Mouse (Mus musculus): ENCODE measurements around the gene Arid2.
"Not testable (repeated sequence)": the region's sequence is repeated elsewhere in the genome, so short reads cannot be mapped to it uniquely, and the experiment has no call there.

The Arid2 gene

DNA sequence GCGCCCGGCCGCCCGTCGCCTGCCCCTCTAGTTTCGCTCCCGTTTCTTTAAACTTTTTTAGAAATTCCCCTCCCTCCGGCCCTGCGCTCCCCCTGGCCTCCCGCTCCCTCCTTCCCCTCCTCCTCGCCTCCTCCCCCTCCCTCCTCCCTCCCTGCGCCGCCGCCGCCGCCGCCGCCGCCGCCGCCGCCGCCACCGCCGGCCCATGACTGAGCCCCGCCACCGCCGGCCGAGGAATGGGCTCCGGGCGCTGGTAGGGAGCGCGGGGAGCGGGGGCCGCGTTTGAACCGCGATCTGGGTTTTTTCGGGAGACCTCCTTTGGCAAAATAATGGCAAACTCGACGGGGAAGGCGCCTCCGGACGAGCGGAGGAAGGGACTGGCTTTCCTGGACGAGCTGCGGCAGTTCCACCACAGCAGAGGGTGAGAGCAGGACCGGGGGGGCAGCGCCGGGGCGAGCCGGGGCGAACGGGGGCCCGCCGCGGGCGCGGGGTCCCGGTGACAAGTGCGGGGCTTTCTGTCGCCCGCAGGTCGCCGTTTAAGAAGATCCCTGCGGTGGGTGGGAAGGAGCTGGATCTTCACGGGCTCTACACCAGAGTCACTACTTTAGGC lies at the start of gene Arid2:
Arid2 (plus strand) TSS at position 150 of the 607 bp plus-strand sequence.
- in situ Hi-C loops (cut with MboI, MseI), result loop anchor here (5.0 to 25.0 kb wide), 2 partner anchors 355 to 1725 kb away; partner anchors contain the start of gene Slc38a1

DNA sequence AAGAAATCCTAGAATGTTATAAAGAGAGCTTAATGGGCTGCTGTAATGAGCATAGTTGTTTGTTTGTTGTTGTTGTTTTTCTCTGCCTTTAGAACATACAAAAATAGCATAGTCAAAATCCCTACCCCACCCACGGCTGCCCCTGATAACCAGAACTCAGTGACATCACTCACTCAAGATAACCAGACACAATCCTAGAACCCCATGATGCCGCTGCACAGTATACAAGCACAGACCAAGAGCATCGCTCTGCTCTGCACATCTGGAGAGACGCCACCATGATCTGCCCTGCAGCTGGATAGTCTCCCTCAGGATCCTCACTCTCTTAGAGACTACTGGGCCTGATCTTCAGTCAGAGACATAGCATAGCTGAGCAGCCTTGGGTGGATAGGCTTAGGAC lies 49.2 kb upstream of the Arid2 start:
- in situ Hi-C loops (cut with MboI, MseI), result loop anchor here (10.0 kb wide), 1 partner anchor 493 kb away; no protein-coding TSS in a partner anchor

DNA sequence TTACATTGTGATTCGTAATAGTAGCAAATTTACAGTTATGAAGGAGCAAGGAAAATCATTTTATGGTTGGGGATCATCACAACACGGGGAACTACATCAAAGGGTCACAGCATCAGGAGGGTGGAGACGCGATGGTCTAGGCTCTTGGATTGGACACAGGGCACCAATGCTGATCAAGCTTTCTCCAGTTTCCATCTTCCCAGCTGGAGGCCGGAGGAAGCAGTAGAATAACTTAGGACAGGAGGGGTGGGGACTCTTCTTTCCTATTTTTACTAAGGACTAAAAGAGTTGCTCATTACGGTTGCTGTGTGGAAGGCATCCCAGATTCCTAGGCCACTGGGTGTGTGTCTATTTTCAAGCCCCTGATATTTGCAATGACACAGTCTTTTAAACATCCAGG lies 43.1 kb upstream of the Arid2 start:
- in situ Hi-C loops (cut with MboI, MseI), result no loop called here

DNA sequence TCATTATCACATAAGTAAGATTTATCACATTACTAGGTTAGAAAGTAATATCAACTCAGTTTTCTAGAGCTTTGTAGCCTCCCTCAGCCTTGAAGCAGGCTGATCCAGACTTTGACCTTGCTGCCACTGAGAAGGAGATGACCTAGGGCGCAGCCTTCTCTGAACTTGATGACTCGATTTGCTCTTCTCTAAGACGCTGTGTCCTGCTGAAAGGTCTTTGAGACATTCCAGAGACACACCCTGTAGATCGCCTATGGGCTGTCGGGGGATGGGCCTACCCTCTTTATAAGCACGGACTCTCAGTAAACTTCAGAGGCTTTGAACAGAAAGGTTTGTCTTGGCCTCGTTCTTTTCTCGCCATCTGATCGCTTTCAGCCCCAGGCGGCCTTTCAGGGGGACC lies 42.6 kb upstream of the Arid2 start:
- in situ Hi-C loops (cut with MboI, MseI), result not testable (repeated sequence)

DNA sequence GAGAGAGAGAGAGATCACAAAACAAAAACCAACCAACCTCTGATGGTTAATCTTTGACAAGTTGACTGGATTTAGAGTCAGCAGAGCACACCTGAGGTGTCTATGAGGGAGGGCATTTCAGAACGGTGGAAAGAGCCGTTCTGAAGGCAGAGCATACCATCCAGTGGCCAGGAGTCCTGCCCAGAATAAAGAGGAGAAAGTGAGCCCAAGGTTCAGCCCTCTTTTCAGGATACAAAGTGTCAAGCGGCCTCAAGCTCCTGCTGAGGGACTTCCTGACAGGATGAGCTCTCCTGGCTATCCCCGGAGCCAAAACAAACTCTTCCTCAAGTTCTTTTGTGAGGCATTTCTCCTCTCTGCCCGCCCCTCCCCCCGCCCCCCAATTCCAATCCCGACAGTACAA lies 33.5 kb upstream of the Arid2 start:
- in situ Hi-C loops (cut with MboI, MseI), result no loop called here

GRCm38 (mm10) chr15:96254356-96254755 lies 33.0 kb upstream of the Arid2 start:
- in situ Hi-C loops (cut with MboI, MseI), result no loop called here

GRCm38 (mm10) chr15:96257781-96258180 lies 29.5 kb upstream of the Arid2 start:
- in situ Hi-C loops (cut with MboI, MseI), result no loop called here

- in situ Hi-C loops (cut with MboI, MseI), result no loop called here
Observed at GRCm38 (mm10) chr15:96264614-96265013, 22.7 kb upstream of the Arid2 start.

DNA sequence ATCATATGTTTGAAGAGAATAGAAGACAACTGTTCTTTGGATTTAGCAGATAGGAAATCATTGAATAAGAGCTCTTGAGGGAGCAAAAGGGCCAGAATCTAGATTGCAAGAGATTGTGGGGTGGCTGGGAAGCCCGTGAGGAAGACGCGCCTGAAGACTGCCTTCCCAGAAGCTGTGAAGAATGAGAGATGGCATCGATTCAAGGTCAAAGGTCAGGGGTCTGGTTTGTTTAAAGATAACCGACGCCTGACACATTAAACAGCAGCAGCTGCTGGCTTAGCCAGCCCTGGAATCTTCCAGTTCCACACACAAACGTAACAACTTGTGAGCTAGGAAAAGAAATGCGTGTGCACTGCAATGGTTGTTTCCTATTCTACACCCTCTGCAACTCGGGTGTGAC lies 19.4 kb upstream of the Arid2 start:
- in situ Hi-C loops (cut with MboI, MseI), result no loop called here

- in situ Hi-C loops (cut with MboI, MseI), result no loop called here
Observed at GRCm38 (mm10) chr15:96268610-96269009, 18.7 kb upstream of the Arid2 start.

- in situ Hi-C loops (cut with MboI, MseI), result no loop called here
Observed at GRCm38 (mm10) chr15:96269402-96269801, 17.9 kb upstream of the Arid2 start.

DNA sequence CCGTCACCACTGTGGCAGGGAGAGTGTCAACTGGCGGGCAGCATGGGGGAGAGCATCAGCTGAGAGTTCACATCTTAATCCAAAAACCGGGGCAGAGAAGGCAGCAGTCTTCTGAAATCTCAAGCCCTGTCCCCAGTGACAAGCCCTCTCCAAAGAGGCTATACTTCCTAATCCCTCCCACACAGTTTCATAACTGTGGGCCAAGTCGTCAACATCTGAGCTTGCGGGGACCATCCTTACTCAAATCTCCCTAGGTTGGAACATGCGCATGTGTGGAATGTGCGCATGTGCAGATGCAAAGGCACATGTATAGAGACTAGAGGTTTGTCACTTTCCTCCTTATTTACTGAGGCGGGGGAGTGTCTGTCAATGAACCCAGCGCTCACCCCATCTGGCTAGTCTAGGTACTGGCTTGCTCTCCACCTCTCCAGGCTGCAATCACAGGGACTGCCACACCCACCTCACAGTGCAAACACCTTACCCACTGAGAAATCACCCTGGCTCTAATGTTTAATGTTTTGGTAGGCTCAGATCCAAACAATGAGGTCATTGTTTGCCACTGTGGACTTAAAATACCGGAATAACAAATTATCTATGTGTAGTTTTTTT lies 16.9 kb upstream of the Arid2 start:
- in situ Hi-C loops (cut with MboI, MseI), result loop anchor here (10.0 kb wide), 1 partner anchor 496 kb away; no protein-coding TSS in a partner anchor

DNA sequence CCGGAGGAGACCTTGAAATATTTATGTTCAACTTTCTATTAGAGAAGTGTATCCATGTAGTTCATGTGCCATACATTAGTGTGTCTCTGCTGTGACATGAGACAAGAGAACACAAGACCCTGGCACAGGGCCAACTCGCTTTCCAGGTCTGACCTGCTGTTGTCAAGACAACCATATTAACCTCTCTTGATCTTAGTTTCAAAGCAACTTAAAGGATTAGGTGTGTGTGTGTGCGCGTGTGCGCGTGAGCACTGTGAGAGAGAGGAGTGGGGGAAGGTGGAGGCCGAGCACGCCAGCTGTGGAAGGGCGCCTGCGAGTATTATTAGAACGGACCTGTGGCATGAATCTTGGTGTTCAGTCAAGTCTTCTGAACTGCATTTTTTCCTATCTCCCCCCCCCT lies 15.0 kb upstream of the Arid2 start:
- in situ Hi-C loops (cut with MboI, MseI), result loop anchor here (10.0 kb wide), 1 partner anchor 498 kb away; no protein-coding TSS in a partner anchor

DNA sequence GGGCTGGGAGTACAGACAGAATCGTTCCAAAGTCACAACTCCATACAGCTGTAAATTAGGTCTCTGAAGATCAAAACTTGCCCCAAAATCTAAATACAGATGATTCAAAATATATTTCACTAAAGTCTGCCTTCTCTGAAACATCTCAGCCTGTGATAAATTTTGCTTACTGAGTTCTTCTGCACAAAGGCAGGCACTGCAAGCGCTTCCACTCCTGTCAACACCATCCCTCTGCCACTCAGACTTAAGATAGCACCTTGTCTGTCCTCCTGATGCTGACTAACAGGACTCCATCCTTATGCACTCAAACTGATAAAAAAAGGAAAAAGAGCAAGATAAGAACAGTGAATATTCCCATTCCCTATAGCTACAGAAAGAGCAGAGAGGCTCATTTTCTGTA lies 13.0 kb upstream of the Arid2 start:
- in situ Hi-C loops (cut with MboI, MseI), result loop anchor here (10.0 kb wide), 1 partner anchor 500 kb away; no protein-coding TSS in a partner anchor

GRCm38 (mm10) chr15:96275198-96275597 lies 12.1 kb upstream of the Arid2 start:
- in situ Hi-C loops (cut with MboI, MseI), result loop anchor here (10.0 to 25.0 kb wide), 2 partner anchors 500 to 1713 kb away; no protein-coding TSS in a partner anchor

DNA sequence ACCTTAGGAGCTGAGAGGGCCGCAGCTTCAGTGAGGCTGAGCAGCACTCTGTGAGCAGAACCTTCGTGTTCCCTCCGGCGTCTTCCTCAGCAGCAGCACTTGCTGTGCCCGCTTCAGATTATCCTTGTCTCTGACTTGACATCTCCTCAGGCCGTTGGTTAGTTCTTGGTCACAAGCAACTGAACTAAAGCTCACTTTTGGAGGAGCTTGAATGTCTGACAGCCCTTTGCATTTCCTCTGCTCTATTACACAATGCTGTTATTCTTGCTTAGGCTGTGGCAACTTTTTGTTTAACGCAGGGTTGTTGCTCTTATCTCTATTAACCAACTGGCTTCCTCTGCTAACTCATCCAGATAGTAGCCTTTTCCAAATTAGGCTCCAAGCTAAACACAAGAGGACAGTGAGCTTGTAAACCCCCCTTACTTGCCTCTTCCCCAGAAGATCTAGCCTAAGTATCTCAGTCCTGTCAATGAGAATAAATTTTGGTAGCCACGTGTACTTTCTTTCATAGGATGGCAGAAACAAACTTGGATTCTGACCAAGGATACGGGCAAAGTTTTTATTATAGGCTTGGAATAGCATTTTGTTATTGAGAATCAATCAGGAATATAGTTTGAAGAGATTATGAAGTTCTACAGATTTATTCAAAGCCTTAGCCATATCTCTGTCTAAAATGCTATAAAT lies 11.4 kb upstream of the Arid2 start:
- in situ Hi-C loops (cut with MboI, MseI), result loop anchor here (10.0 to 25.0 kb wide), 2 partner anchors 501 to 1714 kb away; no protein-coding TSS in a partner anchor

DNA sequence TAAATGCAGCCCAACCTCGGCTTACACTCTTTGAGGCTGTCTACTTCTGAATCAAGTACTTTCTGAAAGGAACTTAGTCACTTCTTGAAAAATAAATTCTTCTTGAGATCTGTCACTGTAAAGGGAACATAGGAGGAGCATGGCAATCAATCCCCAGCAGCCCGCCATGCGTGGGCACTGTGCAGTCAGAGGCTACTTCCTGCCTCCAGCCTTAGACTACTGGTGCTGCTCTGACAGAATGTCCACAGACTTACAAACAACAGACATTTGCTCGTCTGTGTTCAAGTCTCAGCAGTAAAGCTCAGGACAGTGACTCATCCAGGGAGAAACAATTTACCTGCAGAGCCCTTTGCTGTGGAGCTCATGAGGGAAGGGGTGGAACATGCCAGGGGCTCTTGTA lies 10.3 kb upstream of the Arid2 start:
- in situ Hi-C loops (cut with MboI, MseI), result loop anchor here (10.0 to 25.0 kb wide), 2 partner anchors 502 to 1715 kb away; no protein-coding TSS in a partner anchor

GRCm38 (mm10) chr15:96281236-96281635 lies 6.1 kb upstream of the Arid2 start:
- in situ Hi-C loops (cut with MboI, MseI), result loop anchor here (25.0 kb wide), 1 partner anchor 1719 kb away; no protein-coding TSS in a partner anchor

DNA sequence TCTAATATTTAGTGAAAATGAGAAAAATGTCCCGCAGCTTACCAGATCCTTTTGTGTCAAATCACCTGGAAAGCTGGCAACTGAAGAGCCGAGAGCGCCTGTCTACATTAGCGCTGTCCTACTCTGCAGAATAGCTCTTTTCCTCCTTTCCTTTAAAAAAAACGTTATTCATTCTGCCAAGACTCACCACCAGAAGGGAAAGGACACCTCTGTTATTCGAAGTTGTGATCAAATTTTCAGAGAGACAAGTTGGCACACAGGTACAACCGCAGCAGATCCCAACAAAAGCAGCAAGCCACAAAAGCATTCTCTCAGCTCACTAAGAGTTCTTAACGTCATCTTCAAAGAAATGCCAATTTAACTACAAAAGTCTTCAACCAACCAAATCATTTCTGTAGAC lies 4.2 kb upstream of the Arid2 start:
- in situ Hi-C loops (cut with MboI, MseI), result loop anchor here (25.0 kb wide), 1 partner anchor 1721 kb away; no protein-coding TSS in a partner anchor

- in situ Hi-C loops (cut with MboI, MseI), result loop anchor here (25.0 kb wide), 1 partner anchor 1722 kb away; no protein-coding TSS in a partner anchor
Observed at GRCm38 (mm10) chr15:96283920-96284431, 3.3 kb upstream of the Arid2 start.

- in situ Hi-C loops (cut with MboI, MseI), result loop anchor here (5.0 to 25.0 kb wide), 2 partner anchors 357 to 1723 kb away; partner anchors contain the start of gene Slc38a1
Observed at GRCm38 (mm10) chr15:96284711-96285322, 2.5 kb upstream of the Arid2 start.
